Comparison of ENCODE assay signal across 17 mouse cellular contexts in the genomic region with DNA sequence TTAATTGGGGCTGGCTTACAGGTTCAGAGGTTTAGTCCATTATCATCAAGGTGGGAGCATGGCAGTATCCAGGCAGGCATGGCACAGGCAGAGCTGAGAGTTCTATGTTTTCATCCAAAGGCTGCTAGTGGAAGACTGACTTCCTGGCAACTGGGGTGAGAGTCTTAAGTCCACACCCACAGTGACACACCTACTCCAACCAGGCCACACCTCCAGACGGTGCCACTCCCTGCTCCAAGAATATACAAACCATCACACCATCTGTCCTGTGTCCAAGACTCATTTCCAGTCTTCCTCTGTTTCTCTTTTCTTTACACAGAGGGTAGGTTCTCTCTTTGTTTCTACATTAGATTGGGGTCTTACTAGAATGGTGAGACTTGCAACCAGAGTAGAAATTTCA. TPM values are rescaled to one million over a fixed set of nuclear protein-coding genes. Genes with fewer than 3 reads are reported as not detected.
DNase-seq lines count a peak whose midpoint lies in the region; ATAC-seq and TF ChIP-seq lines count a peak whose summit lies in the region.
"Not testable (repeated sequence)": the region's sequence is repeated elsewhere in the genome, so short reads cannot be mapped to it uniquely, and the experiment has no call there.
"Had no signal": no experiment of that assay in that cellular context is flagged by ENCODE, and none has a peak within 500 bp of the region (broad histone marks: within the 10 kb centered on the region; RNA-seq: fewer than 3 reads in every experiment).

No protein-coding gene starts in this region.

- H3K36me3 ChIP-seq in CH12.LX (replicated peaks in 1 of 2; ENCODE audit: control insufficient read depth in 1 of 2, insufficient read depth in 1 of 2, low read length in 1 of 2); intestine, postnatal 0 days (ENCODE audit: control insufficient read depth, insufficient read depth); small intestine, adult 2 months (ENCODE audit: control insufficient read depth, insufficient read depth, low read length): not testable (repeated sequence)

- H3K4me2 ChIP-seq in CH12.LX (ENCODE audit: insufficient read depth, low read depth, poor library complexity, severe bottlenecking): 0 out of 2 replicates have a peak overlapping the region, but pooled peaks have one; percentile 55
- H3K4me2 ChIP-seq in intestine, postnatal 0 days (replicated peaks; ENCODE audit: low read depth): not testable (repeated sequence)

- not testable (repeated sequence) for H3K27ac ChIP-seq in CH12.LX (ENCODE audit: insufficient read depth, low read depth); intestine, postnatal 0 days (ENCODE audit: low read depth, low read length)
- H3K27ac ChIP-seq in small intestine, adult 2 months (ENCODE audit: insufficient read depth, low read depth, low read length): peak overlapping the region; percentile 94

- dilution Hi-C loops in CH12.LX (cut with MboI; ENCODE audit: extremely low pct_ligation_motif_present, extremely low pct_unique_long_range_greater_than_20kb, low sequenced_read_pairs): not testable (repeated sequence)

- H3K9me3 ChIP-seq in CH12.LX (replicated peaks; ENCODE audit: low read length); intestine, postnatal 0 days (ENCODE audit: control insufficient read depth): not testable (repeated sequence)

- H3K27me3 ChIP-seq in CH12.LX (replicated peaks); intestine, postnatal 0 days (replicated peaks; ENCODE audit: control insufficient read depth, insufficient read depth, low read length); small intestine, adult 2 months (ENCODE audit: control insufficient read depth, insufficient read depth, low read length): not testable (repeated sequence)

- TF ChIP-seq POLR2A in CH12.LX (IDR thresholded peaks at IDR 0.05; ENCODE audit: low read depth, low read length); small intestine, adult 2 months (IDR thresholded peaks at IDR 0.05; ENCODE audit: low read depth, low read length): not testable (repeated sequence)

- not testable (repeated sequence) for H3K4me1 ChIP-seq in CH12.LX (ENCODE audit: control insufficient read depth in 1 of 2, insufficient read depth in 2 of 2); intestine, postnatal 0 days (replicated peaks; ENCODE audit: control insufficient read depth, insufficient read depth, low read length); small intestine, adult 2 months (ENCODE audit: control insufficient read depth, insufficient read depth, insufficient read length, low read length)

- WGBS in intestine, postnatal 0 days: 14% methylated on average over 1 of the region's 1 CpGs
- 6% methylated on average over 1 of the region's 1 CpGs for WGBS in small intestine, adult 2 months

- in situ Hi-C loops in CH12.LX (cut with MboI; ENCODE audit: low pct_ligation_motif_present, low pct_unique_long_range_greater_than_20kb, low sequenced_read_pairs): not testable (repeated sequence)

- TF ChIP-seq EP300 in CH12.LX (IDR thresholded peaks at IDR 0.05; ENCODE audit: low read length): not testable (repeated sequence)

- peak; percentile 4 for DNase-seq in 3134 (ENCODE audit: extremely low read depth, insufficient read length, low spot score)
- not testable (repeated sequence) for DNase-seq in CH12.LX (ENCODE audit: extremely low read depth)
- DNase-seq in heart, adult 11 months: peak; percentile 40
- DNase-seq in lung, adult 18-20 months: peak; percentile 23 to 25
- peak; percentile 19 for DNase-seq in lung, postnatal 36 days

- not testable (repeated sequence) for TF ChIP-seq RAD21 in CH12.LX (IDR thresholded peaks at IDR 0.05; ENCODE audit: low read depth, low read length)

- H3K9ac ChIP-seq in CH12.LX (ENCODE audit: insufficient read depth, low read depth): peak overlapping the region; percentile 71
- not testable (repeated sequence) for H3K9ac ChIP-seq in intestine, postnatal 0 days (ENCODE audit: low read depth, low read length)

- H3K79me2 ChIP-seq in CH12.LX (replicated peaks; ENCODE audit: control insufficient read depth, extremely low read depth, insufficient read depth, poor library complexity, severe bottlenecking): not testable (repeated sequence)

- ATAC-seq in intestine, postnatal 0 days: peak; percentile 29; the same call in 1 of the 2 replicates

- not testable (repeated sequence) for H3K4me3 ChIP-seq in CH12.LX (replicated peaks in 1 of 3; ENCODE audit: low read depth in 2 of 3, low read length in 2 of 3, poor library complexity in 1 of 3); intestine, postnatal 0 days (ENCODE audit: low read depth, low read length); small intestine, adult 2 months (ENCODE audit: low read depth, low read length)

- TF ChIP-seq CTCF in CH12.LX (conservative IDR thresholded peaks at IDR 0.05 in 1 of 2, IDR thresholded peaks at IDR 0.05 in 1 of 2; ENCODE audit: low read depth in 2 of 2, low read length in 2 of 2); intestine, postnatal 0 days (IDR thresholded peaks at IDR 0.05; ENCODE audit: low read depth); small intestine, adult 2 months (IDR thresholded peaks at IDR 0.05; ENCODE audit: extremely low read depth, insufficient read length, insufficient replicate concordance, low read depth, low read length): not testable (repeated sequence)

RNA-seq across cellular contexts. Expression of a gene that starts 1.3 kb away (rescaled TPM):
- total RNA-seq in CH12.LX (2012; rRNA removed) (0.08 TPM in 2 replicates), CH12.LX (2014; rRNA removed) (not detected in 2 replicates)
- not detected in 2 replicates for polyA plus RNA-seq in CH12.LX (2012; ENCODE audit: insufficient read length, low read depth)
- 5.3 and 6.5 TPM in 2 replicates for polyA plus RNA-seq in intestine, postnatal 0 days (2015; fragmentation: Nextera tagmentation; extraction: Ambion mirVana)
- 14.6 and 30.1 TPM in 2 replicates for polyA plus RNA-seq in small intestine, adult 2 months (2012; rRNA removed)
- total RNA-seq: ES-E14; forebrain, postnatal 0 days; MEL had no signal
- polyA plus RNA-seq: embryonic facial prominence, embryonic 10.5 days; embryonic facial prominence, embryonic 12.5 days; embryonic facial prominence, embryonic 14.5 days; forebrain, embryonic 11.5 days; forebrain, embryonic 13.5 days; forebrain, embryonic 15.5 days had no signal

RNA-seq across cellular contexts. Expression of a gene that starts 29.4 kb away (rescaled TPM):
- 20.3 and 20.7 TPM in 2 replicates for total RNA-seq in CH12.LX (2012; rRNA removed)
- total RNA-seq in CH12.LX (2014; rRNA removed): 29.6 and 34.0 TPM in 2 replicates
- polyA plus RNA-seq in CH12.LX (2012; ENCODE audit: insufficient read length, low read depth): 29.3 and 34.7 TPM in 2 replicates
- 9.9 and 10.5 TPM in 2 replicates for polyA plus RNA-seq in intestine, postnatal 0 days (2015; fragmentation: Nextera tagmentation; extraction: Ambion mirVana)
- polyA plus RNA-seq in small intestine, adult 2 months (2012; rRNA removed): 5.8 and 6.7 TPM in 2 replicates

RNA-seq across cellular contexts. Expression of a gene that starts 59.5 kb away (rescaled TPM):
- 0.13 and 0.21 TPM in 2 replicates for total RNA-seq in CH12.LX (2012; rRNA removed)
- total RNA-seq in CH12.LX (2014; rRNA removed): not detected in 2 replicates
- polyA plus RNA-seq in CH12.LX (2012; ENCODE audit: insufficient read length, low read depth): not detected in 2 replicates
- 5.8 and 6.5 TPM in 2 replicates for polyA plus RNA-seq in intestine, postnatal 0 days (2015; fragmentation: Nextera tagmentation; extraction: Ambion mirVana)
- polyA plus RNA-seq in small intestine, adult 2 months (2012; rRNA removed): 2.0 and 23.5 TPM in 2 replicates
- total RNA-seq: MEL had no signal
- polyA plus RNA-seq: CD4-positive, CD25-positive, alpha-beta regulatory T cell, adult 4 months had no signal
